Mouse (Mus musculus): ENCODE measurements around the gene Inpp1.

Gene Inpp1

GRCm38 (mm10) chr1:52752706-52753105, 64.8 kb downstream of the Inpp1 start:
- Histone ChIP-seq H3K36me3 (ENCODE audit: control insufficient read depth, insufficient read depth, low read length, poor library complexity, severe bottlenecking) (no peaks in the 10 kb centered on the region), H3K27me3 (ENCODE audit: control insufficient read depth, insufficient read depth, low read length, poor library complexity, severe bottlenecking) (no peaks in the 10 kb centered on the region)
- no peak for DNase-seq (ENCODE audit: low read depth, low spot score)

- DNase-seq (ENCODE audit: low read depth, low spot score), result no peak
- Histone ChIP-seq H3K27me3 (ENCODE audit: control insufficient read depth, insufficient read depth, low read length, poor library complexity, severe bottlenecking) (no peaks in the 10 kb centered on the region), H3K36me3 (ENCODE audit: control insufficient read depth, insufficient read depth, low read length, poor library complexity, severe bottlenecking) (no peaks in the 10 kb centered on the region)
Observed at GRCm38 (mm10) chr1:52751634-52752033, 65.9 kb downstream of the Inpp1 start.

GRCm38 (mm10) chr1:52749978-52750377, 67.5 kb downstream of the Inpp1 start:
- Histone ChIP-seq H3K27me3 (ENCODE audit: control insufficient read depth, insufficient read depth, low read length, poor library complexity, severe bottlenecking) (no peaks in the 10 kb centered on the region), H3K36me3 (ENCODE audit: control insufficient read depth, insufficient read depth, low read length, poor library complexity, severe bottlenecking) (no peaks in the 10 kb centered on the region)
- no peak for DNase-seq (ENCODE audit: low read depth, low spot score)

- DNase-seq (ENCODE audit: low read depth, low spot score), result peak; percentile 81
- no peaks in the 10 kb centered on the region for H3K36me3 ChIP-seq (ENCODE audit: control insufficient read depth, insufficient read depth, low read length, poor library complexity, severe bottlenecking)
Observed at GRCm38 (mm10) chr1:52748260-52748659, 69.2 kb downstream of the Inpp1 start.

GRCm38 (mm10) chr1:52742567-52742966, 74.9 kb downstream of the Inpp1 start:
- no peaks in the 10 kb centered on the region for H3K36me3 ChIP-seq (ENCODE audit: control insufficient read depth, insufficient read depth, low read length, poor library complexity, severe bottlenecking)

More at GRCm38 (mm10) chr1:52748260-52748659, 69.2 kb downstream of the Inpp1 start:
- no peaks in the 10 kb centered on the region for H3K27me3 ChIP-seq (ENCODE audit: control insufficient read depth, insufficient read depth, low read length, poor library complexity, severe bottlenecking)

More at GRCm38 (mm10) chr1:52742567-52742966, 74.9 kb downstream of the Inpp1 start:
- DNase-seq (ENCODE audit: low read depth, low spot score), result no peak
- no peaks in the 10 kb centered on the region for H3K27me3 ChIP-seq (ENCODE audit: control insufficient read depth, insufficient read depth, low read length, poor library complexity, severe bottlenecking)

Data from splenic B cell, adult 2 months (primary cell).